Mouse (Mus musculus) stomach, postnatal 0 days (tissue): Measurements from ENCODE around the gene Praf2. TPM values are rescaled to one million over a fixed set of nuclear protein-coding genes. Genes with fewer than 3 reads are reported as not detected.

Experiments
- ATAC-seq: fragments of 200-750 bp; cut with Nextera tagmentation; 2 replicates; pipeline ENCODE4 v1.8.0; 2017; ENCODE audit not compliant: low FRiP score, low TSS enrichment
- DNase-seq: peaks from one replicate; pipeline ENCODE4 v3.0.0-alpha.2; 2016; ENCODE audit warnings: low spot score
- H3K27ac ChIP-seq: fragments of 300-500 bp; sonication (generic); replicated peaks from 2 replicates; pipeline ENCODE4 v1.5.1; 2014; ENCODE audit warnings: mild to moderate bottlenecking, control low read depth
- H3K27me3 ChIP-seq: fragments of 300-500 bp; sonication (generic); 2 replicates; pipeline ENCODE4 v1.6.1; 2014; ENCODE audit warnings: low read length; ENCODE audit not compliant: control insufficient read depth, insufficient read depth
- H3K36me3 ChIP-seq: fragments of 300-500 bp; sonication (generic); 2 replicates; pipeline ENCODE4 v1.6.1; 2014; ENCODE audit warnings: low read length, mixed read lengths; ENCODE audit not compliant: control insufficient read depth, insufficient read depth
- H3K4me1 ChIP-seq: fragments of 300-500 bp; sonication (generic); replicated peaks from 2 replicates; pipeline ENCODE4 v1.6.1; 2014; ENCODE audit warnings: antibody characterized with exemption; ENCODE audit not compliant: control insufficient read depth, insufficient read depth
- H3K4me2 ChIP-seq: fragments of 300-500 bp; sonication (generic); replicated peaks from 2 replicates; pipeline ENCODE4 v1.6.1; 2014; ENCODE audit warnings: low read depth, mild to moderate bottlenecking, control low read depth, moderate library complexity
- H3K4me3 ChIP-seq: fragments of 300-500 bp; sonication (generic); 2 replicates; pipeline ENCODE4 v1.5.1; 2014; ENCODE audit warnings: low read depth, low read length, control low read depth
- H3K9ac ChIP-seq: fragments of 300-500 bp; sonication (generic); 2 replicates; pipeline ENCODE4 v1.6.1; 2014; ENCODE audit warnings: mild to moderate bottlenecking, low read length, control low read depth, mixed read lengths
- H3K9me3 ChIP-seq: fragments of 300-500 bp; sonication (generic); 2 replicates; pipeline ENCODE4 v1.6.1; 2016; ENCODE audit warnings: low read length; ENCODE audit not compliant: control insufficient read depth
- CTCF ChIP-seq: IDR thresholded peaks from 2 replicates; pipeline ENCODE4 v1.5.1; 2016; ENCODE audit warnings: antibody characterized with exemption, low read depth, mild to moderate bottlenecking, moderate library complexity
- EP300 ChIP-seq: optimal IDR thresholded peaks from 2 replicates; pipeline ENCODE3; 2016; ENCODE audit warnings: antibody characterized with exemption
- WGBS: fragments of 180-500 bp; shearing (Covaris S2); extraction: QIAGEN DNeasy Blood & Tissue Kit; methylation state at CpG from one replicate; pipeline ENCODE4 v1.1.7; 2014; 5-methylcytosine and 5-hydroxymethylcytosine counted together
- polyA plus RNA-seq: library from polyadenylated mRNA; unstranded; fragments of >200 nt; fragmentation: Nextera tagmentation; extraction: Ambion mirVana; gene quantifications from 2 replicates; pipeline ENCODE4 v1.2.1, GENCODE M21; 2015

Praf2 gene
- polyA plus RNA-seq, 1 experiment from 2014 or later = 26.0 TPM

GRCm38 (mm10) chrX:7778450-7779244, 50.4 kb downstream of the Praf2 start:
- no peaks in the 10 kb centered on the region for H3K9me3 ChIP-seq
- no peaks in the 10 kb centered on the region for H3K27me3 ChIP-seq
- WGBS = 57% methylated on average over 7 of the region's 7 CpGs
- no peak overlapping the region for H3K4me3 ChIP-seq
- H3K36me3 ChIP-seq = no peaks in the 10 kb centered on the region
- no peak overlapping the region for H3K9ac ChIP-seq
- H3K4me2 ChIP-seq = no peak overlapping the region
- H3K27ac ChIP-seq = no peak overlapping the region
- TF ChIP-seq EP300 (no peak), CTCF (no peak)
- no peaks in the 10 kb centered on the region for H3K4me1 ChIP-seq
- DNase-seq (no peak), ATAC-seq (no peak)

GRCm38 (mm10) chrX:7779294-7779693, 51.1 kb downstream of the Praf2 start:
- no peak overlapping the region for H3K4me3 ChIP-seq
- H3K4me1 ChIP-seq = no peaks in the 10 kb centered on the region
- no peaks in the 10 kb centered on the region for H3K27me3 ChIP-seq
- no peaks in the 10 kb centered on the region for H3K9me3 ChIP-seq
- TF ChIP-seq EP300 (no peak), CTCF (no peak)
- DNase-seq = no peak
- 13% methylated on average over 3 of the region's 3 CpGs for WGBS
- H3K27ac ChIP-seq = no peak overlapping the region
- ATAC-seq = no peak
- no peak overlapping the region for H3K9ac ChIP-seq
- H3K4me2 ChIP-seq = no peak overlapping the region
- H3K36me3 ChIP-seq = no peaks in the 10 kb centered on the region

Other genes starting within 250 kb of the Praf2 start
- gene Foxp3, start 154.8 kb upstream of the Praf2 start, polyA plus RNA-seq = not detected in 2 replicates
- gene Ppp1r3f, start 154.2 kb upstream of the Praf2 start, polyA plus RNA-seq = 0.79 and 1.0 TPM in 2 replicates
- 13.8 and 14.0 TPM in 2 replicates for gene Ccdc22, start 122.9 kb upstream of the Praf2 start, polyA plus RNA-seq
- not detected in 2 replicates for gene Cacna1f, start 121.4 kb upstream of the Praf2 start, polyA plus RNA-seq
- 6.5 and 6.8 TPM in 2 replicates for gene Syp, start 90.0 kb upstream of the Praf2 start, polyA plus RNA-seq
- 8.5 and 9.7 TPM in 2 replicates for gene Prickle3, start 71.2 kb upstream of the Praf2 start, polyA plus RNA-seq
- gene Plp2, start 57.0 kb upstream of the Praf2 start, polyA plus RNA-seq = 262 and 271 TPM in 2 replicates
- gene Magix, start 47.2 kb upstream of the Praf2 start, polyA plus RNA-seq = 0.95 and 1.3 TPM in 2 replicates
- gene Gpkow, start 31.3 kb upstream of the Praf2 start, polyA plus RNA-seq = 18.0 and 18.5 TPM in 2 replicates
- 30.3 and 33.6 TPM in 2 replicates for gene Wdr45, start 14.1 kb upstream of the Praf2 start, polyA plus RNA-seq
- gene Gm45208, start 6.2 kb upstream of the Praf2 start, polyA plus RNA-seq = not detected in 2 replicates
- 21.5 and 23.0 TPM in 2 replicates for gene Ccdc120, start 22.5 kb downstream of the Praf2 start, polyA plus RNA-seq
- 17.3 and 18.2 TPM in 2 replicates for gene Tfe3, start 34.1 kb downstream of the Praf2 start, polyA plus RNA-seq
- gene Gripap1, start 61.3 kb downstream of the Praf2 start, polyA plus RNA-seq = 20.0 and 20.9 TPM in 2 replicates
- 0.42 and 0.92 TPM in 2 replicates for gene Kcnd1, start 93.8 kb downstream of the Praf2 start, polyA plus RNA-seq
- gene Otud5, start 112.9 kb downstream of the Praf2 start, polyA plus RNA-seq = 21.2 and 22.0 TPM in 2 replicates
- 4.8 and 5.0 TPM in 2 replicates for gene Pim2, start 149.8 kb downstream of the Praf2 start, polyA plus RNA-seq
- 28.7 and 32.5 TPM in 2 replicates for gene Slc35a2, start 155.6 kb downstream of the Praf2 start, polyA plus RNA-seq
- 60.6 and 62.2 TPM in 2 replicates for gene Pqbp1, start 170.8 kb downstream of the Praf2 start, polyA plus RNA-seq
- gene Timm17b, start 170.9 kb downstream of the Praf2 start, polyA plus RNA-seq = 85.6 and 90.5 TPM in 2 replicates
- gene Gm10491, start 179.4 kb downstream of the Praf2 start, polyA plus RNA-seq = not detected in 2 replicates
- gene Gm10490, start 181.1 kb downstream of the Praf2 start, polyA plus RNA-seq = not detected in 2 replicates
- gene Pcsk1n, start 191.4 kb downstream of the Praf2 start, polyA plus RNA-seq = 12.0 and 12.2 TPM in 2 replicates
- gene Eras, start 200.2 kb downstream of the Praf2 start, polyA plus RNA-seq = not detected in 2 replicates
- 6.2 and 6.7 TPM in 2 replicates for gene Hdac6, start 219.4 kb downstream of the Praf2 start, polyA plus RNA-seq
- gene Gata1, start 249.6 kb downstream of the Praf2 start, polyA plus RNA-seq = 0.07 and 0.28 TPM in 2 replicates